Mouse (Mus musculus) embryonic facial prominence, embryonic 12.5 days (tissue): ENCODE measurements around the gene Gm21936. TPM values are rescaled to one million over a fixed set of nuclear protein-coding genes. Genes with fewer than 3 reads are reported as not detected.
"Not testable (repeated sequence)": the region's sequence is repeated elsewhere in the genome, so short reads cannot be mapped to it uniquely, and the experiment has no call there.

ENCODE experiments used
- ATAC-seq: fragments of 200-750 bp; cut with Nextera tagmentation; 2 replicates; pipeline ENCODE4 v1.8.0; 2017; ENCODE audit not compliant: insufficient number of reproducible peaks, insufficient read depth, low FRiP score, low TSS enrichment
- H3K27ac ChIP-seq: fragments of 300-500 bp; sonication (generic); 2 replicates; pipeline ENCODE4 v1.5.1; 2016; ENCODE audit warnings: mild to moderate bottlenecking
- H3K27me3 ChIP-seq: fragments of 300-500 bp; sonication (generic); 2 replicates; pipeline ENCODE4 v1.6.1; 2016; ENCODE audit warnings: mild to moderate bottlenecking, moderate library complexity
- H3K36me3 ChIP-seq: fragments of 300-500 bp; sonication (generic); 2 replicates; pipeline ENCODE4 v1.6.1; 2016; ENCODE audit warnings: mild to moderate bottlenecking
- H3K4me1 ChIP-seq: fragments of 300-500 bp; sonication (generic); 2 replicates; pipeline ENCODE4 v1.6.1; 2016
- H3K4me2 ChIP-seq: fragments of 300-500 bp; sonication (generic); replicated peaks from 2 replicates; pipeline ENCODE4 v1.6.1; 2016; ENCODE audit warnings: mild to moderate bottlenecking, moderate library complexity
- H3K4me3 ChIP-seq: fragments of 300-500 bp; sonication (generic); 2 replicates; pipeline ENCODE4 v1.5.1; 2016; ENCODE audit warnings: mild to moderate bottlenecking
- H3K9ac ChIP-seq: fragments of 300-500 bp; sonication (generic); 2 replicates; pipeline ENCODE4 v1.6.1; 2016; ENCODE audit warnings: mild to moderate bottlenecking, moderate library complexity
- H3K9me3 ChIP-seq: fragments of 300-500 bp; sonication (generic); 2 replicates; pipeline ENCODE4 v1.6.1; 2016; ENCODE audit warnings: mild to moderate bottlenecking, moderate library complexity
- WGBS: fragments of 180-500 bp; shearing (Covaris S2); methylation state at CpG from one replicate; pipeline ENCODE4 v1.1.7; 2016; 5-methylcytosine and 5-hydroxymethylcytosine counted together
- polyA plus RNA-seq: library from polyadenylated mRNA; unstranded; fragments of >200 nt; fragmentation: Nextera tagmentation; extraction: Ambion mirVana; gene quantifications from 2 replicates; pipeline ENCODE4 v1.2.1, GENCODE M21; 2016

Gm21936 gene
- not detected in 2 replicates for polyA plus RNA-seq

DNA sequence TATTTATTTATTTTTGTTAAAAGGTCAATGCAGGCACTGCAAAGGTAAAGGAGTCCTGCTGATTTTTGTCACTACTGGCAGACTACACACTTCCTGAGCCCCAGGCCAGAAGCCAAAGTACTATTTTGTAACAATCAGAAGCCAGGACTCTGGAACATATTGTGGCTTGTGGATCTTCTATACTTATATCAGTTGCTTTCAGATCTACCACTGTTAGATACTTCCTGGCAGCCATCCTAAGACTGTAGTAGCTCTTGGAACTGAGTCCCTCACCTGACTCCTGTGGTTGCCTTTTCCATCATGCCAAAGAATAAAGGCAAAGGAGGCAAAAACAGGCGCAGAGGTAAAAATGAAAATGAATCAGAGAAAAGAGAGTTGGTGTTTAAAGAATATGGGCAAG, at the start of gene Gm21936:
Gene Gm21936 (plus strand): TSS at position 301 of the 400 bp plus-strand sequence.
- H3K9me3 ChIP-seq, ATAC-seq, H3K4me3 ChIP-seq, H3K4me1 ChIP-seq, H3K36me3 ChIP-seq, H3K9ac ChIP-seq, H3K27ac ChIP-seq, H3K4me2 ChIP-seq, H3K27me3 ChIP-seq: not testable (repeated sequence)
- WGBS: 96% methylated on average over 1 of the region's 1 CpGs

DNA sequence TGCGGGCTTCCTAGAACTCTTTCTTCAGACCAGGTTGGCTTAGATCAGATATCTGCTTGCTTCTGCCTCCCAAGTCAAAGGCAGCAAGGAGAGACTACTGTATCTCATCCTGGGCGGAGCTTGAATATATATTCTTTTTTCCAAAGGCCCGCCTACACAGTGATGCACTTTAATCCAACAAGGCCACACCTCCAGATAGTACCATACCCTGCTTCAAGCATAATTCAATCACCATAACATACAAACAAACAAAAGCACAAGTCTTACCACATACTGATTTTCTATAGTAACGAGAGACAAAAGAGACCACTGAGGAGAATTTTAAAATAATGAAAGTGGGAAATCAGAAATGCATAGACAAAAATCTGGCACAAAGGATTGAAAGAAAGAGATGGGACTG, 19.7 kb upstream of the Gm21936 start, which contains the start of gene Gm21319:
Gene Gm21319 (minus strand): TSS at position 101 of the 400 bp plus-strand sequence.
- not testable (repeated sequence) for H3K27me3 ChIP-seq, H3K27ac ChIP-seq, H3K4me2 ChIP-seq, H3K36me3 ChIP-seq, H3K4me3 ChIP-seq, H3K4me1 ChIP-seq, ATAC-seq, H3K9me3 ChIP-seq, H3K9ac ChIP-seq
- WGBS: 87% methylated on average over 4 of the region's 4 CpGs

DNA sequence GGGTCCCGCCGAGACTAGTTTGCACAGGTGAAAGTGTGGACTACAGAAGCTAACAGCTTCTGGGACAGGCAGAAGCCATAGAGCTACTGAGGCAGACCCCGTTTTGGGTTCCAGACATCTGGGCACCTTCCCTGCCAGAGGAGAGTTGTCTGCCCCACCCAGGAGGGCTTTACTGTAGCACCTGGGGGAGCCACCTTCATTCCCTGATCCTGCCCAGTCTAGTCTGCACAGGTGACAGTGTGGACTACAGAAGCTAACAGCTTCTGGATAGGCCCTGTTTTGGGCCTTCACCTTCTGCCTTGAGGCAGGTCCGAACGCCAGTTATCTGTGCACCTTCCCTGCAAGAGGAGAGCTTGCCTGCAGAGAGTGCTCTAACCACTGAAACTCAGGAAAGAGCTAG, 2.7 kb downstream of the Gm21936 start:
- not testable (repeated sequence) for H3K4me1 ChIP-seq, ATAC-seq, H3K27me3 ChIP-seq, H3K9ac ChIP-seq, H3K36me3 ChIP-seq, H3K4me3 ChIP-seq, H3K9me3 ChIP-seq, H3K27ac ChIP-seq, H3K4me2 ChIP-seq
- 93% methylated on average over 5 of the region's 5 CpGs for WGBS

DNA sequence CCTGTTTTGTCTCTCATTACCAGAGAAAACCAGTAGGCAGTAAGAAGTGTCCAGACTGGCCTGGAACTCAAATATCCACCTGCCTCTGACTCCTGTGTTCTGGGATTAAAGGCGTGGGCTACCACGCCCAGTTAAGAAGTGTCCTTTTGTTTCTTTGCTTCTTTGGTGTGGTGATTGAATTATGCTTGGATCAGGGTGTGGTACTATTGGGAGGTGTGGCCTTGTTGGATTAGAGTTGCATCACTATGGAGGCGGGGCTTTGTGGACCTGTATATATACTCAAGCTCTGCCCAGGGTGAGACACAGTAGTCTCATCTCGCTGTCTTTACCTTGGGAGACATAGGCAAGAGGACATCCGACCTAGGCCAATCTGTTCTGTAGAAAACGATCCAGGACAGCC, 21.0 kb downstream of the Gm21936 start, which contains the start of gene BB287469:
Gene BB287469 (plus strand): TSS at position 301 of the 400 bp plus-strand sequence.
- not testable (repeated sequence) for H3K4me1 ChIP-seq, H3K36me3 ChIP-seq, H3K4me2 ChIP-seq, H3K27ac ChIP-seq, H3K9me3 ChIP-seq, ATAC-seq, H3K4me3 ChIP-seq, H3K9ac ChIP-seq, H3K27me3 ChIP-seq
- 82% methylated on average over 5 of the region's 6 CpGs for WGBS

DNA sequence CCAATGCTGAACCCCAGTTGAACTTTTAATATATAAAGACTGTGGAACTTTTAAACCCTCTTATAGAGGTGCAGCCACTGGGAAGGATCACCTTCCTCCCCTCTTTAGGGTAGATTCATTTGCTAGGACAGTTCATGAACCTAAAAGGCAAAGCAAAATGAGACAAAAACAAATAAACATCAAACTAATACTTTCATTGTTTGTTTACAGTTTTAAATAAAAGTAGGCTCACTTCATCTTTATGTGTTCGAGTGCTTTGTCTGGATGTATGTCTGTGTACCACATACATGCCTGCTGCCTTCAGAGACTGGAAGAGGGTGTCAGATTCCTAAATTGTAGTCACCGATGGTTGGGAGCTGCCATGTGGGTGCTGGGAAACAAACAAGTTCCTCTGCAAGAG, 46.9 kb downstream of the Gm21936 start, which contains the start of gene Gm2001:
Gene Gm2001 (minus strand): TSS at position 101 of the 400 bp plus-strand sequence.
- WGBS: 83% methylated on average over 2 of the region's 2 CpGs
- H3K4me2 ChIP-seq, ATAC-seq, H3K9me3 ChIP-seq, H3K27me3 ChIP-seq, H3K27ac ChIP-seq, H3K4me3 ChIP-seq, H3K9ac ChIP-seq, H3K36me3 ChIP-seq, H3K4me1 ChIP-seq: not testable (repeated sequence)

Other genes starting within 250 kb of the Gm21936 start
- gene Oog1, start 192.8 kb upstream of the Gm21936 start, polyA plus RNA-seq: not detected in 2 replicates
- gene Gm4027, start 176.6 kb upstream of the Gm21936 start, polyA plus RNA-seq: not detected in 2 replicates
- gene Gm16381, start 150.9 kb upstream of the Gm21936 start, polyA plus RNA-seq: not detected in 2 replicates
- not detected in 2 replicates for gene Gm21319, start 19.8 kb upstream of the Gm21936 start, polyA plus RNA-seq
- not detected in 2 replicates for gene BB287469, start 21.1 kb downstream of the Gm21936 start, polyA plus RNA-seq
- not detected in 2 replicates for gene Gm2001, start 46.8 kb downstream of the Gm21936 start, polyA plus RNA-seq
- gene Gm2016, start 78.6 kb downstream of the Gm21936 start, polyA plus RNA-seq: not detected in 2 replicates
- gene Gm2022, start 99.9 kb downstream of the Gm21936 start, polyA plus RNA-seq: not detected in 2 replicates
- gene Gm2035, start 124.3 kb downstream of the Gm21936 start, polyA plus RNA-seq: not detected in 2 replicates
- gene Gm2042, start 158.6 kb downstream of the Gm21936 start, polyA plus RNA-seq: not detected in 2 replicates
- not detected in 2 replicates for gene Gm2075, start 216.3 kb downstream of the Gm21936 start, polyA plus RNA-seq
- gene Gm6803, start 223.3 kb downstream of the Gm21936 start, polyA plus RNA-seq: not detected in 2 replicates
- not detected in 2 replicates for gene Gm2056, start 231.5 kb downstream of the Gm21936 start, polyA plus RNA-seq